Mouse (Mus musculus): ENCODE results near the gene Tmem163.

The Tmem163 gene

DNA sequence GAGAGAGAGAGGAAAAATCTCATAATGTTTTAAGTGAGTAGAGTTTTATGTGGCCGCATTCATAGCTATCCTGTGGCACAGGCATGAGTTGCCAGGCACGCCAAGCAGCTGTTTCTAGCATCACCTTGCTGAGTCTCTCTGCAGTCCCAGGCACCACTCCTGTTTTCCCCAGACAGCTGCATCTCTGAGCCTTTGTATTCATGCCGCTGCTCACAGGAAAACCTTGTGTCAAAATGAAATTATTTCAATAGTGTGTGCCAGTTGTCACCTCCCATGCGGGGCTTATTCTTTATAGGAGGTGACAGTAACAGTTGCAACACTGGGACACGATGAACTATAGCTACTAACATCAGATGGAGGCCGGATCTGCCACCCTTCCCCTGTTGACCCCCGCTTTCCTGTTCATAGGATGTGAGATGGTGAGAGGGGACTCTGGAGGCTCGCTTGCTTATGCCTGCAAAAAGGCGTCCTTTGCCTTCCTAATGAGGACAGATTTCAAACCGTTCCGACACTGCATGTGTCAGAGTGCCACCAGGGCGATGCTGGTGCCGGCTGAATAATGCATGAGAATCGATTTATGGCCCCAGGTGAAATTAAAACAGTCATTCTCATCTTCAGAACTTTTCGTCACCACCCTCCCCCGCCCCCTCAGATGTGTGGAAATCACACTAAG, 171.1 kb downstream of the Tmem163 start:
- CTCF ChIA-PET = no interaction called here

GRCm38 (mm10) chr1:127507042-127507650, 172.2 kb downstream of the Tmem163 start:
- CTCF ChIA-PET = no interaction called here

- CTCF ChIA-PET = interaction anchor here (0.5 to 3.4 kb wide), 3 partner anchors 13 to 259 kb away, joined by 3 to 23 read pairs (median 8); partner anchors contain the start of gene Tmem163
Observed at GRCm38 (mm10) chr1:127500701-127501100, 178.6 kb downstream of the Tmem163 start.

DNA sequence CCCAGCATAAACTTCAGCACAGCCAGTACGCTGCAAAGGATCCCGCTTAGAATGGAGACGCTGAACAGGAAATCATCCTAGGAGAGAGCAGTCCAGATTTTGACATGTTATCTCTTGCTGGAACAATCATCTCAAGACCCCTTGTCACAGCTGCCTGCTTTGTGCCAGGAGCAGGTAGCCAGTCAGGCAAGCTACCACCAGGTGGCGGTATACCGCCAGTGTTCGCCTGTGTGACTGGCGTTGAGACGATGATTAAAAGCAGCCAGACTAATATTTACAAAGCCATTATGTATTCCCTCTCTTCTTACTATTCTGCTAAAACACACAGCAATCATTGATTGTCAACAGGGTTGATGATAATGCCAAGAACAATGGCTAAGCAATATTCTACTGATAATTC, 179.1 kb downstream of the Tmem163 start:
- CTCF ChIA-PET = interaction anchor here (1.0 to 3.4 kb wide), 2 partner anchors 13 to 179 kb away, joined by 3 to 23 read pairs; partner anchors contain the start of gene Tmem163

GRCm38 (mm10) chr1:127498746-127499145, 180.6 kb downstream of the Tmem163 start:
- CTCF ChIA-PET = interaction anchor here (0.6 to 1.1 kb wide), 4 partner anchors 20 to 267 kb away, joined by 3 to 9 read pairs (median 5); partner anchors contain the start of gene Tmem163

GRCm38 (mm10) chr1:127496737-127497543, 182.4 kb downstream of the Tmem163 start:
- CTCF ChIA-PET = interaction anchor here (0.6 to 1.0 kb wide), 3 partner anchors 32 to 210 kb away, joined by 3 to 9 read pairs (median 8); no protein-coding TSS in a partner anchor

DNA sequence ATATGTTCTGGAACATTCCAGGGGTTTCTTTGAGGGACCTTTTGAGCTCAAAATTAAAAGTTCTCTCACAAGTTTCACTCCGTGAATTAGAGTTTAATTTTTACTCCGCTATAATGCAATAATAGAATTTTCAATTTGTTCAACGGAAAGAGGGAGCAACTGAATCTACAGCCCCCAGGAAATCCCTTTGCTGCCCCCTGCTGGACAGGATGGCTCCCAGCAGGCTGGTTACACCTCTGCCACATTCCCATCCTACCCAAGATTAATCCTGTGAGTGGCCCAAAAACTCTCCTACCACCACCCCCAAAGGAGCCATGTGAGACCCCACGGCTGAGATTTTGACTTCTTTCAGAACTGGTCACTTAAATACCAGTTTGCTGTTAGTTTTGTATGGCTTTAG, 192.2 kb downstream of the Tmem163 start:
- CTCF ChIA-PET = interaction anchor here (0.6 kb wide), 1 partner anchor 162 kb away, joined by 3 read pairs; no protein-coding TSS in a partner anchor

DNA sequence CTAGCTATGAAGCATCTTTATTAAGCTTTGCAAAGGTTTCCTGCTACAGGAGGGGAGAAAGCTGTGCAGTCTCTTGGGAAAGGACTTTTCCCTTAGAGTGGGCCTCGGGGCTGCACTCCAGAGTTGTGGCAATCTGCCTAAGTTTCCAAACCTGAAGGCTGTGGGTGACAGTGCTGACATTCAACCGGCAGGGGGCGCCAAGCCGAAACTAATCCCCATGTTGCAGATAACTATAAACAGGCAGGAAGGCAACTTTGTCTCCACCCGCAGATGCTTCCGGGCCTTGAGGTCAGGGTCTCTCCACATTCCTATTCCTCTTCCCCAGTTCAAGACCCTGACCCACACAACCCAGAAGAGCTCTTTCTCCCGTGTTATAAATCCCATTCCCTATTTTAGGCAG, 194.5 kb downstream of the Tmem163 start:
- CTCF ChIA-PET = no interaction called here

DNA sequence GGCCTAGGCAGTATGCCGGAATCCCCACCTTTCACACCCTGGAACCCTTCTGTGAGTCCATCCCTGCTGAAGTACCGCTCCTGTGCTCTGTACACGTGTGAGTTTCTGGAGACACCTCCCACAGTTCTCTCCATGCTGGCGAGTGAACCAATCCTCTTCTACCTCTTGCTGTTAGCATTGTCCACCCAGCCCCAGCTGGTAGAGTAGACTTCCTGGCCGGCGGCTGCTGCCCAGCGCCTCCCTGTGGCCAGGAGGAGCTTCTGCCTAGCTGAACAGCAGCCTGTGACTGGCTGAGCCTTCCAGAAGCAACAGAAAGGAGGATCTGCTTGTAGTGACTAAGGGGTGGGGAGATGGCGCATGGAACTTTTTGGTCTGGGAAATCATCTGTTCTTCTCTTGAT, 195.2 kb downstream of the Tmem163 start:
- CTCF ChIA-PET = interaction anchor here (0.6 to 0.7 kb wide), 2 partner anchors 38 to 78 kb away, joined by 3 to 4 read pairs; no protein-coding TSS in a partner anchor

DNA sequence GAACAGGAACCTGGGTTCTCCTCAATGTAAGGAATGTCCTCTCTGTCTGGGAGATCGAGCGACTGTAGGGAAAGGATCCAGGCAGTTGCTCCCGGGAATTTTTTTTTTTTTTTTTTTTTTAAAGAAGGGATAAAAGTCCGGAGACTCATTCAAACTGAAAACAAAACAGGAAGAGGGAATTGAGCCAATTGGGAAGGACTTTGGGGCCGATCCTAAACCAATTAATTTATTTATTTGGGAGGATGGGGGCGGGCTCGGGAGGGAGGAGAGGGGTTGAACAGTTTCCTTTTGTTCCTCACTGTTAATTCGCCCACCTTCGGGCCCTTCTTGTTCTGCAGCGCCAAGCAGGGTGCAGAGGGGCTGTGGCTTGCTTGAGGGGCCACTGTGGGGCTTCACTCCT, 196.4 kb downstream of the Tmem163 start:
- CTCF ChIA-PET = interaction anchor here (0.7 kb wide), 1 partner anchor 13 kb away, joined by 3 read pairs; no protein-coding TSS in a partner anchor

DNA sequence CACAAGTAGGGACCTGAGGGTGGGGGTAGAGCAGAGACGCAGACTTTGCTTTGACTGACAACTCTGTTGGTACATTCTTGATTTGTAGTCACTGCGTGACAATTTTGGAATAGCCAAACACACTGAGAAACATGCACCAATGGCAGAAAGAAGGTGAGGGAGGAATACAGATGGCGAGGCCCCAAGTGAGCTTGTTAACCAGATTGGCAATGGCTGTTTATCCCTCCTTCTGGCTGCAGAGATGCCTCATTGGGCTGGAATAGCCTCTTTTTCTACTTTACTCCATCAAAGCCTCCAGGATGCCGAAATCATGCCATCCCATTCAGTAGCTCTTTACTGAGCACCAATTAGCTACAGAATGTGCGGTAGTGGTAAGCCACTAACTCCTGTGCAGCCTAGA, 203.6 kb downstream of the Tmem163 start:
- CTCF ChIA-PET = no interaction called here

DNA sequence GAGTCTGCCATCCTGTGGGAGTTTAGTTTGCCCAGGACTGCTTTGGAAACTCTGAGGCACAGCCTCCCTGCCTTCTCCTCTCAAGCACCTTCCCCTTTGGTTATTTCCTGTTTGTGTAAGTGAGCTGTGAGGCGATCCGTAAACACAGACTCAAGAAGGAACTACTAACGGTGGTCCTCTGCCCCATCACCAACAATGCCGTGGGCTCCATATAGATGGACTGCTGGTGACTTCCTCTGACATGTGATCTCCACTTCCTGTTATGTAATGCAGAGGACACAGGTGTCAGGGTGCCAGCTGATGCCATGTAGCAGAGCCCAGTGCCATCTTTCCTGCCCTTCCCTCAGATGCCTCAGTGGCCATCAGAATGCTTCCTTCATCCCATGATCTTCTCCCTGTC, 209.2 kb downstream of the Tmem163 start:
- CTCF ChIA-PET = interaction anchor here (0.6 kb wide), 1 partner anchor 1026 kb away, joined by 10 read pairs; no protein-coding TSS in a partner anchor

GRCm38 (mm10) chr1:127467238-127467637, 212.1 kb downstream of the Tmem163 start:
- CTCF ChIA-PET = no interaction called here

- CTCF ChIA-PET = no interaction called here
Observed at GRCm38 (mm10) chr1:127465292-127465691, 214.1 kb downstream of the Tmem163 start.

- CTCF ChIA-PET = no interaction called here
Observed at GRCm38 (mm10) chr1:127464041-127464440, 215.3 kb downstream of the Tmem163 start.

- CTCF ChIA-PET = interaction anchor here (0.7 kb wide), 1 partner anchor 736 kb away, joined by 4 read pairs; no protein-coding TSS in a partner anchor
Observed at GRCm38 (mm10) chr1:127461017-127461416, 218.3 kb downstream of the Tmem163 start.

GRCm38 (mm10) chr1:127459576-127459975, 219.8 kb downstream of the Tmem163 start:
- CTCF ChIA-PET = interaction anchor here (0.7 to 1.0 kb wide), 2 partner anchors 38 to 300 kb away, joined by 3 read pairs; no protein-coding TSS in a partner anchor

GRCm38 (mm10) chr1:127459015-127459451, 220.3 kb downstream of the Tmem163 start:
- CTCF ChIA-PET = interaction anchor here (1.0 kb wide), 1 partner anchor 39 kb away, joined by 3 read pairs; no protein-coding TSS in a partner anchor

GRCm38 (mm10) chr1:127453397-127453796, 226.0 kb downstream of the Tmem163 start:
- CTCF ChIA-PET = no interaction called here

DNA sequence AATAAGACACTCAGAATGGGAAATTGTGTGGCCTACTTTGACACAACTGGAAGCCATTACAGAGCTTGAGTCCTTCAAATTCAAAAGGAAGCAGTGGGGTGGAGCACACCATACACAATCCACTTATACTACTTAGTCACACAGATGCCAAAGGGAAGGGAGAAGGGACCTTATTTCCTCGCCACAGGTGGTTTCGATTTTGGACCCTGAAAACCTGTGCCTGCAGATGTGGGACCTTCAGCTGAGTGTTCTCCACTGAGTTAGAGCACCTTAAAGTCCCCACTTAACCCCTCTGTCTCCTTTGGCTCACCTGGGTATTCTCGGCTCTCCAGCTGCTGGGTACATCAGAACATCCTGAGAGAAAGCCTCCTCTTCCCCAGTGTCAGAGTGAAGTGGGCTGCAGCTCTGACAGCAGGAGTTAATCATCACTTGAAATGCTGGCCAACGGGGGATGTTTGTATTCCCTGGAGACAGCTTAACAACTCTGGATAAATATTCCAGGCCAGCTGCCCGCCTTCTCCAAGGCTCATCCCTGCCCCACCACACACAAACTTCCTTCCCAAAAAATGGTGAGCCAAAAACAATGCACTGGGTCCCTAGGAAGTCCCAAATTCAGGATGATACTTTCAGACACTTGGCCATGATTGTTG, 234.4 kb downstream of the Tmem163 start:
- CTCF ChIA-PET = interaction anchor here (0.6 kb wide), 1 partner anchor 33 kb away, joined by 4 read pairs; no protein-coding TSS in a partner anchor

Data from spleen, embryonic (tissue).